Mouse (Mus musculus) midbrain, embryonic 16.5 days (tissue): ENCODE measurements around the gene Sypl. TPM values are rescaled to one million over a fixed set of nuclear protein-coding genes. Genes with fewer than 3 reads are reported as not detected.

ENCODE experiments used
- ATAC-seq: fragments of 200-750 bp; cut with Nextera tagmentation; 2 replicates; pipeline ENCODE4 v1.8.0; 2017; ENCODE audit warnings: moderate TSS enrichment
- H3K27ac ChIP-seq: fragments of 300-500 bp; sonication (generic); 2 replicates; pipeline ENCODE4 v1.5.1; 2014; ENCODE audit warnings: mild to moderate bottlenecking, low read length, mixed read lengths
- H3K27me3 ChIP-seq: fragments of 300-500 bp; sonication (generic); 2 replicates; pipeline ENCODE4 v1.6.1; 2014; ENCODE audit warnings: low read depth, low read length, mixed read lengths; ENCODE audit not compliant: control insufficient read depth, insufficient read depth
- H3K36me3 ChIP-seq: fragments of 300-500 bp; sonication (generic); 2 replicates; pipeline ENCODE4 v1.6.1; 2014; ENCODE audit warnings: mild to moderate bottlenecking, low read length, moderate library complexity, mixed read lengths; ENCODE audit not compliant: control insufficient read depth, insufficient read depth
- H3K4me1 ChIP-seq: fragments of 300-500 bp; sonication (generic); 2 replicates; pipeline ENCODE4 v1.6.1; 2014; ENCODE audit warnings: mild to moderate bottlenecking, low read length, mixed read lengths; ENCODE audit not compliant: control insufficient read depth, insufficient read depth
- H3K4me2 ChIP-seq: fragments of 300-500 bp; sonication (generic); 2 replicates; pipeline ENCODE4 v1.6.1; 2014; ENCODE audit warnings: mild to moderate bottlenecking, low read length, mixed read lengths
- H3K4me3 ChIP-seq: fragments of 300-500 bp; sonication (generic); 2 replicates; pipeline ENCODE4 v1.5.1; 2014; ENCODE audit warnings: low read depth, mild to moderate bottlenecking, low read length, moderate library complexity, mixed read lengths
- H3K9ac ChIP-seq: fragments of 300-500 bp; sonication (generic); 2 replicates; pipeline ENCODE4 v1.6.1; 2014; ENCODE audit warnings: low read depth, low read length, mixed read lengths
- H3K9me3 ChIP-seq: fragments of 300-500 bp; sonication (generic); replicated peaks from 2 replicates; pipeline ENCODE4 v1.6.1; 2014; ENCODE audit warnings: mild to moderate bottlenecking, low read length, mixed read lengths; ENCODE audit not compliant: control insufficient read depth, poor library complexity, severe bottlenecking
- WGBS: fragments of 180-500 bp; shearing (Covaris S2); extraction: QIAGEN DNeasy Blood & Tissue Kit; methylation state at CpG from one replicate; pipeline ENCODE4 v1.1.7; 2014; 5-methylcytosine and 5-hydroxymethylcytosine counted together
- polyA plus RNA-seq: library from polyadenylated mRNA; unstranded; fragments of >200 nt; fragmentation: Nextera tagmentation; extraction: Ambion mirVana; gene quantifications from 2 replicates; pipeline ENCODE4 v1.2.1, GENCODE M21; 2015

The Sypl gene
- 36.1 and 37.5 TPM in 2 replicates for polyA plus RNA-seq

DNA sequence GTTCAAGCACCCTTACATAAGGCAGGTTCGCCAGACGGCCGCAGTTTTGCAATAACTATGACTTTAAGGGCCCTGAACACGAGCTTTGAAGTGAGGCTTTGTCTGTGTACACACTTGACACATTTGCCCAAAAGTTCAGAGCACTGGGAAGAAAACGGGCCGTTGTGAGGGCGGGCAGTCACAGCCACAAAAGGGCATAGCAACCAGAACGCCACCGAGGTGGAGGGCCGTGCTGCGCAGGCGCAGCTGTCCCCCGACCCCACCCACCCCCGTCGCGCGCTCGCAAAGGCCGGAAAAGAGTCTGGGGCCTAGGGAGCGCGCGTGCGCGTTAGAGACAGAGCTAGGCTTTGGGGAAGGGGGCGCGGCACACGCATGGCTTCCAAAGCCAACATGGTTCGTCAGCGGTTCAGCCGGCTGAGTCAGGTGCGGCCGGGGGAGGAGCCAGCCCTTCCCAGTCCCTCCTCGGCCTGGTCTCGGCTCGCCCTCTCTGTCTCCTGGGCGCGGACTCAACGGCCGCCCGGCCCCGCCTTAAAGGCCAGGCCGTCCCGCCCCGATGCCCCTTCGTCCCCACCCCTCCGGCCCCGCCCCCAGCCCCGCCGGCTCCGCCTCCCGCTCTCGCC, at the start of gene Sypl:
Sypl (plus strand) TSS at position 296 of the 620 bp plus-strand sequence.
- peak within 1 kb of the TSS; percentile 62 for H3K4me3 ChIP-seq
- H3K36me3 ChIP-seq = no peaks in the 10 kb centered on the region
- H3K9ac ChIP-seq = peak within 1 kb of the TSS; percentile 84
- no peaks in the 10 kb centered on the region for H3K27me3 ChIP-seq
- peak within 1 kb of the TSS; percentile 90 for H3K4me2 ChIP-seq
- peak within 1 kb of the TSS; percentile 95 for H3K27ac ChIP-seq
- ATAC-seq = peak; percentile 97
- peaks cover 18% of the 10 kb centered on the region for H3K4me1 ChIP-seq
- no peaks in the 10 kb centered on the region for H3K9me3 ChIP-seq
- WGBS = under 1% methylated on average over 39 of the region's 52 CpGs

DNA sequence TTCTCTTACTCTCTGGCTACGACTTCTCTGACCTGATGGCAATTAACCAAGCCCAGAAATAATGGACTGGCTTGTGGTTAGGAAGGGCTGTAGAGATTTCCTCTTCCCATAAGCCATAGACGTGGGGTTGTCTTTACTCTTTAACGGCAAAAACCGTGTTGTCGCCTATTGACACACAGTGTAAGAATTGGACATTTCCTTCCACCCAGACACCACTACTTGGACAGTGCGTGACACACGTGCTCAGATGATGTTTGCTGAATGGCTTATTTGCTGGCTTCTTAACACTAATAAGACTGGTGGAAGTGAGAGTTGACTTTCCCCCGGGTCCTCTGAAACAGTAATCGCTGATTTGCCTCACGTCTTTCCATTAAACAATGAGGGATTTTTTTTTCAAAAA, 44.0 kb upstream of the Sypl start:
- Histone ChIP-seq H3K27me3 (peaks cover 3% of the 10 kb centered on the region; the same call in 1 of the 2 replicates), H3K4me3 (no peak overlapping the region), H3K9ac (no peak overlapping the region), H3K36me3 (no peaks in the 10 kb centered on the region), H3K4me2 (0 out of 2 replicates have a peak overlapping the region, but pooled peaks have one; percentile 54), H3K27ac (no peak overlapping the region), H3K9me3 (no peaks in the 10 kb centered on the region), H3K4me1 (peaks cover 4% of the 10 kb centered on the region)
- peak; percentile 65 for ATAC-seq
- 53% methylated on average over 10 of the region's 10 CpGs for WGBS

DNA sequence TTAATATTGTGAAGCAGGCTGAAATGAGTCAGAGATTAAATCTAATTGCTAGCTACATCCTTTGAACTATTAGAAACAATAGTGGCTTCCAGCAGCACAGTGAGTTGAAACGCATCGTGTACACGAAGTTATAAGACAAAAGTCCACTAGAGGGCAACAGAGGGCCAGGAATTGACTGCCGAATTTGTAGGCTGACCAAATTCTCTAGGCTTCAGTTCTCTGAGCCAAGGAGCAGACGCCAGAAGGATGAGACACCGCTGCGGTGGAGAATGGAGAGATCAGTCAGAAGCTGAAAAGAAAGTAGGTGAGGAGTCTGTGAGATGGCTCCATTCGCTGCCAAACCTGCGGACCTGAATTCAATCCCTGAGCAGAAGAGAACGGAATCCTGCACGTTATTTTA, 43.6 kb upstream of the Sypl start:
- 12% methylated on average over 11 of the region's 11 CpGs for WGBS
- peak overlapping the region; percentile 22; the same call in 1 of the 2 replicates for H3K4me3 ChIP-seq
- peak overlapping the region; percentile 34; the same call in 1 of the 2 replicates for H3K9ac ChIP-seq
- peak overlapping the region; percentile 54 for H3K4me2 ChIP-seq
- no peak overlapping the region for H3K27ac ChIP-seq
- ATAC-seq = peak; percentile 91
- H3K36me3 ChIP-seq = no peaks in the 10 kb centered on the region
- H3K27me3 ChIP-seq = peaks cover 3% of the 10 kb centered on the region; the same call in 1 of the 2 replicates
- no peaks in the 10 kb centered on the region for H3K9me3 ChIP-seq
- H3K4me1 ChIP-seq = peaks cover 4% of the 10 kb centered on the region

DNA sequence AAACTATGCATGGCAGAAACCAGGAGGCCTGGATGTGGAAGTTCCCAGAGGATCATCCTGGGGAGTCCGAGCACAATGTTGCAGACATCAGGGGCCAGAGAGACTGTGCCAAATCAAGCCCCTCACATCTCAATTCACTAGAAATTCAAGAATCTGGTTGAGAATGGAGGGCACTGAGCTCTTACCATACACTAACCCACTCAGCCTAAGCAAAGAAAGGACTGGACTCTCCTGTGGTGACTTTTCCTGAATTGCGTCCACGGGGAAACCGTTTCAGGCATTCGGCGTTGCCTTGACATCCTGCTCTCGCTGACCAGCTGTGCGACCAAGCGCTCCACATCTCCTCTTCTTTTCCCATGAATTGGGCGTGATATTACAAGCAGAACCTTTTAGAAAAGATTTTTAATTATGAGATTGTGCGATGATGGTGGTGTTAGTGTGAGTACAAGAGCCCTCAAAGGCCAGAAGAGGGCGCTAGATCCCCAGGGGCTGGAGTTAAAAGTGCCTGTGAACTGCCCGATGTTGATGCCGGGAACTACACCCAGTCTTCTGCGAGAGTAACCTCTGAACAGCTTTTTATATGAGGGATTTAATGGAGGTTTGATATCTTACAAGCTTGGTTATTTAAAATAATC, 43.0 kb upstream of the Sypl start:
- WGBS = 23% methylated on average over 15 of the region's 15 CpGs
- peak overlapping the region; percentile 54 for H3K4me2 ChIP-seq
- H3K4me3 ChIP-seq = peak overlapping the region; percentile 22
- no peaks in the 10 kb centered on the region for H3K36me3 ChIP-seq
- peaks cover 3% of the 10 kb centered on the region; the same call in 1 of the 2 replicates for H3K27me3 ChIP-seq
- H3K27ac ChIP-seq = no peak overlapping the region
- peaks cover 4% of the 10 kb centered on the region for H3K4me1 ChIP-seq
- ATAC-seq = peak; percentile 63; the same call in 1 of the 2 replicates
- H3K9me3 ChIP-seq = no peaks in the 10 kb centered on the region
- H3K9ac ChIP-seq = peak overlapping the region; percentile 34; the same call in 1 of the 2 replicates

DNA sequence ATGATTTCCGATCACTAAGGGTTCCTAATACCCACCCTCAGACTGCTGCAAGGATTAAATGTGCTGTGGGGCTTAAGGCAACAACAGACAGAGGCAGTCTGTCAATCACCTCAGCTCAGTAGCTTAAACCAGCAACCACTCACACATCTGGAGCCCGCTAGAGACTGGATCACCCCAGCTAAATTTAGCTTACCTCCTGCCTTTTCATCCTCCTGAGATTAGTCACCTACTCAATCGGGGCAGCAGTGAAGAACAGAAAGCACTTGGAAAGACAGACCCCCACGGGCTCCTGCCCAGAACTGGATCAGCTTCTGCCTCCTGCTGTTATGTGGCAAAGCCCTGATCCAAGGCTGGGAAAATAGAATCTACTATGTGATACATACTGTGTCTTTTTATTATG, 42.1 kb upstream of the Sypl start:
- H3K9me3 ChIP-seq = no peaks in the 10 kb centered on the region
- 14% methylated on average over 4 of the region's 4 CpGs for WGBS
- H3K9ac ChIP-seq = no peak overlapping the region
- no peak overlapping the region for H3K4me3 ChIP-seq
- H3K27me3 ChIP-seq = peaks cover 3% of the 10 kb centered on the region; the same call in 1 of the 2 replicates
- peaks cover 4% of the 10 kb centered on the region for H3K4me1 ChIP-seq
- H3K4me2 ChIP-seq = no peak overlapping the region
- ATAC-seq = no peak
- H3K36me3 ChIP-seq = no peaks in the 10 kb centered on the region
- H3K27ac ChIP-seq = no peak overlapping the region

DNA sequence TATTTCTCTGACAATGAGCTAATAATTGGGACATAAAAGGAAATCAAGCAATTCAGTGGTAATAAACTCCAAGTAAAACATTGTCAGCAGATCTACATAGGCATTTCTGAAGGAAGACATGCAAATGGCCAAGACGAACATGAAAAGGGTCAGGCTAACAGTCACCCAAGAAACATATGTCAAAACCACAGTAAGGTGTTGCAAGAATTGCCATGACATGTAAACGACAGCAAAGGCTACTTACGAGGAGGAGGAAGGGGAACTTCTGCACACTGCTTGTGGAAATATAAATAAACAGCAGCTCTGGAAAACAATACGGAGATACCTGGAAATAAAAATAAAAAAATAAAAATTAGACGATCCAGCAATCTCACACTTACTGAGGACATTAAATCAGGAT, 40.9 kb upstream of the Sypl start:
- H3K27me3 ChIP-seq = peaks cover 3% of the 10 kb centered on the region; the same call in 1 of the 2 replicates
- peaks cover 4% of the 10 kb centered on the region for H3K4me1 ChIP-seq
- WGBS = 91% methylated on average over 5 of the region's 5 CpGs
- H3K36me3 ChIP-seq = no peaks in the 10 kb centered on the region
- no peak overlapping the region for H3K4me2 ChIP-seq
- H3K27ac ChIP-seq = no peak overlapping the region
- no peak for ATAC-seq
- no peaks in the 10 kb centered on the region for H3K9me3 ChIP-seq
- H3K4me3 ChIP-seq = no peak overlapping the region
- H3K9ac ChIP-seq = no peak overlapping the region

DNA sequence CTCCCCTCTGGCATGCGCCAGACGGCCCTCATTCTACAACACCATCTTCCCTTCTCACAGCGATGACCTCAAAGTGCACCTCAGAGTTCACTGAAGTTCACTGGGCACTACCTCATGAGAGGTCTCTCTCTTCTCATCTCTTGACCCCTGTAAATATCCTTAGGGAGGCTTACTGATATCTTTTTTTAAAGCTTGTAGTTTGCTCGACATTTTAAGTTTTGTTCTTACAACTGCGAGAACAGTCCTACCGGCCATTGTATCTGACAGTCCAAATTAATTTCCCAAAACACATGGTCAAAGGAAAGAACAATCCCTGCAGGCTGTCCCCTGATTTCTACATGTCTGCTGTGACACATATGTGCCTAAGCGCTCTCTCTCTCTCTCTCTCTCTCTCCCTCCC, 35.0 kb upstream of the Sypl start:
- Histone ChIP-seq H3K9ac (no peak overlapping the region), H3K9me3 (no peaks in the 10 kb centered on the region), H3K27ac (no peak overlapping the region), H3K4me3 (no peak overlapping the region), H3K4me1 (no peaks in the 10 kb centered on the region), H3K27me3 (no peaks in the 10 kb centered on the region), H3K36me3 (no peaks in the 10 kb centered on the region), H3K4me2 (no peak overlapping the region)
- ATAC-seq = no peak
- WGBS = 86% methylated on average over 7 of the region's 7 CpGs

DNA sequence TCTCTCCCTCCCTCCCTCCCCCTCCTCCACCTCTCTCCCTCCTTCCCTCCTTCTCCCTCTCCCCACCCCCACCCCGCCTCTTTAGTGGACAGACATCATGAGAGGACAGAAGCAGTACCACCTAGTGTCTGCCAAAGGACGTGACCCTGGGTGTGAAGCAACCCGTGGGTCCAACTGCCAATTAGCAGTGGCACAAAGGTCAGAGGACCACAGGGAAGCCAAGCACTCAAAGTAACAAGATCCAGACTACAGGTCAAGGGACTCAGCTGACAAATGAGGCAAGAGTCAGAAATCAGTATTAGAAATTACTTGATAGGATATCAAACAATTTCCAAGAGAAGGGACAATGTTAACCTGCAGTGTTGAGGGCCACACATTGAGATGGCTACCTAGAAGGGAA, 34.6 kb upstream of the Sypl start:
- Histone ChIP-seq H3K9me3 (no peaks in the 10 kb centered on the region), H3K9ac (no peak overlapping the region), H3K36me3 (no peaks in the 10 kb centered on the region), H3K4me2 (no peak overlapping the region), H3K4me1 (no peaks in the 10 kb centered on the region), H3K27ac (no peak overlapping the region), H3K27me3 (no peaks in the 10 kb centered on the region), H3K4me3 (no peak overlapping the region)
- 51% methylated on average over 3 of the region's 3 CpGs for WGBS
- no peak for ATAC-seq

DNA sequence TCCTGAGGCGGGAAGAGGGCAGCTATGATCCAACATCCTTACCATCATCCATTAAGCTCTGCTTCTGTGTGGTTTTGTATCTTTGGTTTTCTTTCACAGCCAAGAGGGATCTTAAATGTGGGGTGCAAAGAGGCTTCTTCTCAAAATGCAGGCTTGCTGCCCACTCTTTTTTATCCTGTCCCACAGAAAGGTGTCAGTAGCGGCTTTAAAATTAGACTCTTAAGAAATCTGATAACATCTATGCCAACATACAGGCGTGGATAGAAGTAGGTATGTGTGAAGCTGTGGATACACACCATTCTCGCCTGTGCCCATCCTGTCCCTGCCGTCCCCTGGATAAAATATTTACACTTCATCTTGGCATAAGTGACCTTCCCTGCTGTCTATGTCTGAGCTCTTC, 34.2 kb upstream of the Sypl start:
- Histone ChIP-seq H3K4me3 (no peak overlapping the region), H3K36me3 (no peaks in the 10 kb centered on the region), H3K27me3 (no peaks in the 10 kb centered on the region), H3K4me1 (no peaks in the 10 kb centered on the region), H3K9me3 (no peaks in the 10 kb centered on the region), H3K4me2 (no peak overlapping the region), H3K27ac (no peak overlapping the region), H3K9ac (no peak overlapping the region)
- ATAC-seq = no peak
- 94% methylated on average over 5 of the region's 5 CpGs for WGBS
